Mouse (Mus musculus) urinary bladder, postnatal 10 days (tissue): Measurements from ENCODE around the gene Lypd3.

Source experiments
- DNase-seq: peaks from one replicate; pipeline ENCODE4 v3.0.0; 2022; ENCODE audit warnings: low spot score

Lypd3 gene

DNA sequence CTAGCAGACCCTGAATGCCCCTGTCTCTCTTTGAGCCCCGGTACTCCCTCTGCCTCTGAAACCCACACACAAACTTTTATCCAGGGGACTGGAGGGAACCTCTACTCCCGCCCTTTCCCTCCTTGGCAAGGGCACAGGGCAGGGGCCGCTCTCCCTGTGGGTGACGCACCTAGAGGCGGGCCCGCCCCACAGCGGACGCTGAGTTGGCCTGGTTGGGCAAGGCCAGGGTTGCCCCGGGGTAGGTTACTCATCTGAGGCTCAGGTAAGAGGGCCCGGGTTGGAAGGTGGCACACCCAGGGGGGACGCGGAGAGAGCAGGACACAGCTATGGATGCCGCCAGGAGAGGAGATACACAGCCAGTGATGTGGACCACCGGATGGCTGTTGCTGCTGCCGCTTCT lies at the start of gene Lypd3:
TSS of gene Lypd3 (plus strand) at position 287 of the 400 bp plus-strand sequence.
- DNase-seq = no peak

DNA sequence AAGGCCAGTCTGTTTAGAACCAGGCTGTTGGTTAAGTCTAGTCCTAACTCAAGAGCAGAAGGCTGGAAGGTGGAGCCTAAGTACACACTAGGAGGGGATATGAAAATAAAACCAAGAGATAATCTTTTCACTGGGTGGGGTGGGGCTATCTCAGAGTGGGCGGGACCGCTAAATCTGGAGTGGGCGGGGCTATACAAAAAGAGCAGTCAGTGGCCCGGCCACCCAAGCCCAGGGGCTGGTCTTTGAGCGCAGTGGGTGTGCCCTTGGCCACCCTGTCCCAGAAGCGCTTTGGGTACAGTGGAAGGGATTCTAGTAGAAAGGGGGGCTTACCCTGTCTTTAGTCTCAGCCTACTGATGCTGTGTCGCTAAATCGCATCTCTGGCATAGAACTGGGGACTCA lies 49.5 kb upstream of the Lypd3 start:
- DNase-seq = no peak

DNA sequence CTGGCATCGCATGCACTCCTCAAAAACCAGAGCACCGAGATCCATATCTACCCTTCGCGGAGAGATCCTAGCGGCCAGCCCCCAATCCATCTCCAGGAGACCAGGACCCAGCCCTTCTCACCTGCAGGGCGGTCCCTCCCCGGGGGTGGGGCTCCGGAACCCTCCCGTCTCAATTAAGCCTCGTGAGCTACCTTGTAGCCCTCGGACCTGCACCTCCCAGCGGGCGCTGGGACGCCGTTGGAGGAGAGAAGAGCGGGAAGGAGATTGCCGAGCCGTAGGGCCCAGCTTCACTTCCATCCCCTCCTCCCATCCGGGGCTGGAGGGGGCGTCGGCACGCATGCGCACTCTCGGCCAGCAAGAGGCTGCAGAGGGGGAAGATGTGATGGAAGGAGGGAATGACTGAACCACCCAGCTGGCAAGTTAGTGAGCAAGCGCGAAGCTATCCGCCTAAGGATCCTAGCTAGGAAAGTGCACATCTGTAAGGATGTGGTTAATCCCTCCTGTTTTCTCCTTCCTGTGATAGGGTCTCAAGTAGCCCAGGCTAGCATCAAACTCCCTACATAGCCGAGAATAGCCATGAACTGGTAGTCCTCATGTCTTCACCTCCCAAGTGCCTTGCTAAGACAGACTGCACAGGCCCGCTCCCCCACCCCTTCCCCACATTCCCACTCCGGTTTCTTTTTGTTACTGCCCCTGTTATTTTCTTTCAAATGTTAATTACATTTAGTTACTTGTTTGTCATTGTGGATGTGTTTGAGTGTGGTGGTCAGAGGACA lies 48.8 kb upstream of the Lypd3 start, which contains the start of the genes Ethe1 and Zfp575:
TSS of gene Ethe1 (plus strand) at position 214 of the 776 bp plus-strand sequence.
TSS of gene Zfp575 (minus strand) at position 312 of the 776 bp plus-strand sequence.
- DNase-seq = no peak

DNA sequence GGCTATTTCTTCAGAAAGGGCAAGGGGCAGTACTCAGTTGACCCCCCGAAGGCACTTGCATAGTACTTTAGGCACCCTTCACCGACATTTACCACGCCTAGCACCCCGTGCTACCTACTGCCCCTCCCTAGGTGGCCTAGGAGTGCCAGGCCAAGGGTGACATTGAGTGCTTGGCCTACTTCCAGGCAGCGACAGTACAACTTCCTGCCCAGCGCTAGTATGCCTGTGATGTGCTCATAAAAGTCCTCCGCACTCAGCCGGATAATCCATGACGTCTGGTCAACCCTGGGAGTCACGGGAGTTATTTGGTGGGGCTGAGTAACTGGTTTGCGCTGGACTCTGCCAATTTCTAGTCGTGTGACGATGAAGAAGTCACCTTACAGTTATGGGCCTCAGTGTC lies 48.0 kb upstream of the Lypd3 start:
- DNase-seq = no peak

GRCm38 (mm10) chr7:24591735-24592134 lies 44.6 kb upstream of the Lypd3 start:
- DNase-seq = no peak

DNA sequence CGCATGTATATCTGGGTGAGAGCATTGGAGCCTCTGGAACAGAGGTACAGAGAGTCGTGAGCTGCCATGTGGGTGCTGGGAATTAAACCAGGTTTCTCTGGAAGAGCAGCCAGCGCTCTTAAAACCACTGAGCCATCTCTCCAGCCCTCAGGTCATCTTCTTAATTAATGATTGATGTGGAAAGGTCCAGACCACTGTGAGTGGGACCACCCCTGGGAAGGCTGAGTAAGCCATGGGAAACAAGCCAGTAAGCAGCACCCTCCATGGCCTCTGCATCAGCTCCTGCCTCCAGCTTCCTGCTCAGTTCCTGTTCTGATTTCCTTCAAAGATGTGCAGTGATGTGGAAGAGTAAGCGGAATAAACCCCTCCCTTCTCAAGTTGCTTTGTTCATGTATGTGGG lies 44.2 kb upstream of the Lypd3 start:
- no peak for DNase-seq

DNA sequence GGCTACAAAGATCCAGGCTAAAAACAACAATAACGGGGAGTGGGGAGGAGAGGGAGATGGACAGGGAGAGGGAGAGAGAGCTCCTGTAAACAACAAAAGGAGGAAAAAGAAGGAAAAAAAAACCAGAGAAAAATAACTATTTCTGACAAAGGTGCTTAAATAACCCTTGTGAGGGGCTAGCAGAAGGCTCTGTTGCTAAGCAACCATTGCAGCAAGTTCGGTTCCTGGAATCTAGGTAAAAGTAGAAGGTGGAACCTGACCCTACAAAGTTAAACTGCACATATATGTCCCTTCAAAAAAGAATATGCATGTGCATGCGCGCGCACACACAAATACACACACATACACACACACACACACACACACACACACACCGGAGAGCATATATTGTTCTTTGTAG lies 43.6 kb upstream of the Lypd3 start:
- DNase-seq = no peak

- DNase-seq = no peak
These were observed 42.6 kb upstream of the Lypd3 start for GRCm38 (mm10) chr7:24593621-24594308.

DNA sequence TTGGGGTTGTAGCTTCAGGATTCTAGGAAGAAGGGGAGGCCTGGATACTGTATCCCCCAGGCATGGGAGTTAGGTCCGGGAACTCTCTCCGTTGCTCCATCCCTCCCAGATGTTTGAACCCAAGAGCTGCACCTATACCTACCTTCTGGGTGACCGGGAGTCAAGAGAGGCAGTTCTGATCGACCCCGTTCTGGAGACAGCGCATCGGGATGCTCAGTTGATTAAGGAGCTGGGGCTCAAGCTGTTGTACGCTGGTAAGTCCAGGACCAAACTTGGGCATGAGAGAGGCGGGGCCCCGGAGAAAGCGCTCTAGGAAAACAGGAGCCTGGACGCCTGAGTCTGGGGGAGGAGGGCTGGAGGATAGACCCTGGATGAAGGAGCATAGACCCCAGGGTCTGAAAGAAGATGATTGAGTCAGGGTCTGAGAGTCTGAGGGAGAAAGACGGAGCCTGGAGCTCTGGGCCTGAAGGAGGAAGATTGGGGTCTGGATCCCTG lies 42.0 kb upstream of the Lypd3 start:
- no peak for DNase-seq

DNA sequence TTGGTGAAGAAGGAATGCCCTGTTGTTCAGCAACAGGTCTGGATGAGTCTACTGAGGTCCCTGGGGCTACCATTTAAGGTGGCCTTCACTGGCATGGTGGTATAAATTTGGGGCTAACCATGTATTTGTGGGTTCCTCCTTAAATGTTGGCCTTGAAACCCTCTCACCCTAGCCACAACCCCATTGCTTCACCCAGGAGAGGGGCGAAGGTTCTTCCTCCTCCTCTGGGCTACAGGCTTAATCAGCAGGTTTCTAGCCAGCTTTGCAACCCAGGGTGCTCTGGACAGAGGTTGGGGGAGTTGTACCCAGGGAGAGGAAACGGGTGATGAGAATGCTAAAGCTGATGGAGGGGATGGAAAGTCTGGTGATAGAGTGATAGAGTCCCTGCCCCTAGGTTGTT lies 40.9 kb upstream of the Lypd3 start:
- no peak for DNase-seq

- no peak for DNase-seq
These were observed 38.2 kb upstream of the Lypd3 start for GRCm38 (mm10) chr7:24598121-24598520.

GRCm38 (mm10) chr7:24599211-24600067 lies 36.9 kb upstream of the Lypd3 start:
- no peak for DNase-seq

DNA sequence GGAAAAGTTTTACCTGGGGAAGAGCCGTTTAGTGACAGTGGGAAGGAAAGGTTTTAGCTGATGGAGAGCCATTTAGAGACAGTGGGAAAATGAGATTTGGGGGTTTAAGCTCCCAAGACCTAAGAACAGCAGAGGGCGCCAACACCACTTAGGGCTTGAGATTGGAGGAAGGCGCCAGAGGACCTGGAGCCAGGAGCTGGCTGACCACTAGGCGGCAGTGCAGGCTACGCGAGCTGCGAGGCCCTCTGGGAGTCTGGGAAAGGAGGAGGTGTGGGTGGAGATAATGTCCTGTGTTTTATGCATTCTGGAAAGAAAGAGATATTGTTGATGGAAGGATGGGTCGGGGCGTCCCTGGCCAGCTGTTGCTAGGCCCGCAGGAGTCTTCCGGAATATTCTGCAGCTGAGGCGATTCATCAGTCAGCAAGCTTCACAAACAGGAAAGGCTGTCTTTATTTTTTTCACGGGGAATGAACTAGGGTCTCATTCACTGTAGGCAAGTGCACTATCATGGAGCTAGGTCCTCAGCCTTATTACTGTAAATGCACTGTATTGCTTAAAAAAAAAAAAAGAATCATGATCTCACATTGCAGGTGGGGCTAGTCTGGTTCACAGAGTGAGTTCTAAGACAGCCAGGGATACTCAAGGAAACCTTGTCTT lies 35.3 kb upstream of the Lypd3 start:
- DNase-seq = peak; percentile 90

DNA sequence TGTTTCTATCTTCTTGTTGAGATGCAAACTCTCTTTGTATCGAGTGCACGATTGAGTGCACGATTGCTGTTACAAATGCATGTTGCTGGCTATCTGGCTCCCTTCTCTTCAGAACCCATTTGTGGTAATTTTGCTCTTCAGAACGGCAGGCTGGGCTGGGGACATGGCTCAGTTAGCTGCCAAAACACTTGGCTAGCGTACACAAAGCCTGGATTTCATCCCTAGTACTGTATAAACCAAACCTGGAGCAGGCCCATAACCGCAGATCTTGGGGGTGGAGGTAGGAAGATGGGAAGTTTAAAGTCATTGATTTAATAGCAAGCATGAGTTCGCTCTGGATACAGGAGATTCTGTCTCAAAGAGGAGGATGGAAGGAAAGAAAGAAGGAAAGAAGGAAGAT lies 30.8 kb upstream of the Lypd3 start:
- no peak for DNase-seq

- no peak for DNase-seq
These were observed 30.3 kb upstream of the Lypd3 start for GRCm38 (mm10) chr7:24606046-24606445.

- no peak for DNase-seq
These were observed 28.3 kb upstream of the Lypd3 start for GRCm38 (mm10) chr7:24608017-24608416.

- no peak for DNase-seq
These were observed 27.8 kb upstream of the Lypd3 start for GRCm38 (mm10) chr7:24608561-24608960.

- no peak for DNase-seq
These were observed 26.0 kb upstream of the Lypd3 start, which contains the start of gene Phldb3 for GRCm38 (mm10) chr7:24610144-24610878. Gene Phldb3 (plus strand): TSS chr7:24610763.

DNA sequence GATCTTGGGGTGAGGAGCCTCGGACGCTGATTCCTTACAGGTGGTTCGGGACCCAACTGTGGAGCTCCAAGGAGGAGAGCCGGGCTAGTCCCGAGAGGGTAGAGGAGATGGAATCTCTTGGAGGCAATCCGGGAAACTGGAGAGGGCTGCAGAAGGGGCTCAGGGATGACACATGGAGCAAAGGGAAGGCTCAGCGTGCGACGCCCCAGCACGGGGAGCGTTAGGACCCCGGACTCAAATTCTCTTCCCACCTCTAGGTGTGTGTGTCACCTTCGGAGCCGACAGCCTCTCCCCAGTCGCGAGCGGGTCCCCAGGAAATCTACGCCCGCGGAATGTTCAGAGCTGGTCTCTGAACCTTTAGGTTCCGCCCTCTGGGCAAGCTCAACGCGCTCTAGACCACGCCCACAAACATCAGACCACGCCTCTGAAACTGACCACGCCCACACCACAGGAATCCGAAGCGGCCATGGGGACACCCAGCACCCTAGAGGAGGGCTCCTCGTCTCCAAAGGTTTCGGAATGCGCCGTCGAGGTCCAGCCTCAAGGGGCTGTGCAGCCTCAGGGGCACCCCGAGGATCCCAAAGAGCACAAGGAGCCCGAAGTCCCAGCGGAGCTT lies 25.4 kb upstream of the Lypd3 start:
- peak; percentile 70 for DNase-seq

DNA sequence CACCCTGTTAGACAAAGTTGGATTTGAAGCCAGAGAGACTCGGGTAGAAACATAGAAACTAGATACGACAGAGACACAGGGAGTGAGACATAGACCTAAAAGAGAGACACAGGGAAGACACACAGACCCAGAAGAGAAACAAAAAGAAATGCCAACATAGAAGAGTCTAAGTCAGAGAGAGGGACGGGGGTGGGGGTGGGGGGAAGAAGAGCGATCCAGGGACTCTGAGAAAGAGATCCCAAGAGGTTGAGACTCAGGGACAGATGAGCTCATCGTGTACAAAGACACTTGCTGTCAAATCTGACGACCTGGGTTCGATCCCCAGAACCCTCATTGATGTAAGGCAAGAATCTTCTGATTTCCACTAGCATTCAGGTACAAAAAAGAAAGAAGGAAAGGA lies 24.6 kb upstream of the Lypd3 start:
- DNase-seq = no peak
